Mouse (Mus musculus): ENCODE measurements around the gene Gphn.

The Gphn gene

GRCm38 (mm10) chr12:78225707-78226518, at the start of gene Gphn:
Gene Gphn, plus strand, starts transcription at chr12:78226379.
- peak; percentile 71 for DNase-seq (ENCODE audit: low spot score)

GRCm38 (mm10) chr12:78181452-78181851, 44.7 kb upstream of the Gphn start:
- DNase-seq (ENCODE audit: low spot score), result no peak

- no peak for DNase-seq (ENCODE audit: low spot score)
Observed at GRCm38 (mm10) chr12:78193942-78194341, 32.2 kb upstream of the Gphn start, which contains the start of gene Gm6657. Gene Gm6657, plus strand, starts transcription at chr12:78194242.

GRCm38 (mm10) chr12:78195368-78195767, 30.8 kb upstream of the Gphn start:
- DNase-seq (ENCODE audit: low spot score), result no peak

- no peak for DNase-seq (ENCODE audit: low spot score)
Observed at GRCm38 (mm10) chr12:78203646-78204045, 22.5 kb upstream of the Gphn start.

GRCm38 (mm10) chr12:78205915-78206570, 20.1 kb upstream of the Gphn start:
- peak; percentile 45 for DNase-seq (ENCODE audit: low spot score)

GRCm38 (mm10) chr12:78206571-78206960, 19.6 kb upstream of the Gphn start:
- DNase-seq (ENCODE audit: low spot score), result no peak

- no peak for DNase-seq (ENCODE audit: low spot score)
Observed at GRCm38 (mm10) chr12:78209856-78210255, 16.3 kb upstream of the Gphn start.

- no peak for DNase-seq (ENCODE audit: low spot score)
Observed at GRCm38 (mm10) chr12:78215490-78215889, 10.7 kb upstream of the Gphn start.

GRCm38 (mm10) chr12:78219191-78219825, 6.9 kb upstream of the Gphn start:
- no peak for DNase-seq (ENCODE audit: low spot score)

- DNase-seq (ENCODE audit: low spot score), result peak; percentile 55
Observed at GRCm38 (mm10) chr12:78226519-78226875, 318 bp downstream of the Gphn start.

- DNase-seq (ENCODE audit: low spot score), result no peak
Observed at GRCm38 (mm10) chr12:78227021-78227932, 1.1 kb downstream of the Gphn start.

GRCm38 (mm10) chr12:78228139-78228538, 2.0 kb downstream of the Gphn start:
- DNase-seq (ENCODE audit: low spot score), result no peak

GRCm38 (mm10) chr12:78232560-78232959, 6.4 kb downstream of the Gphn start:
- DNase-seq (ENCODE audit: low spot score), result no peak

- no peak for DNase-seq (ENCODE audit: low spot score)
Observed at GRCm38 (mm10) chr12:78248366-78248765, 22.2 kb downstream of the Gphn start.

- peak; percentile 20 for DNase-seq (ENCODE audit: low spot score)
Observed at GRCm38 (mm10) chr12:78249151-78249550, 23.0 kb downstream of the Gphn start.

GRCm38 (mm10) chr12:78277386-78277785, 51.2 kb downstream of the Gphn start:
- DNase-seq (ENCODE audit: low spot score), result no peak

GRCm38 (mm10) chr12:78290384-78290783, 64.2 kb downstream of the Gphn start:
- DNase-seq (ENCODE audit: low spot score), result no peak

- DNase-seq (ENCODE audit: low spot score), result no peak
Observed at GRCm38 (mm10) chr12:78298824-78299398, 72.7 kb downstream of the Gphn start.

- no peak for DNase-seq (ENCODE audit: low spot score)
Observed at GRCm38 (mm10) chr12:78315106-78315505, 88.9 kb downstream of the Gphn start.

GRCm38 (mm10) chr12:78327946-78328345, 101.8 kb downstream of the Gphn start:
- no peak for DNase-seq (ENCODE audit: low spot score)

GRCm38 (mm10) chr12:78332107-78332506, 105.9 kb downstream of the Gphn start:
- peak; percentile 79 for DNase-seq (ENCODE audit: low spot score)
